Mouse (Mus musculus) heart, embryonic 14.5 days (tissue): ENCODE measurements around the gene Frs3. TPM values are rescaled to one million over a fixed set of nuclear protein-coding genes. Genes with fewer than 3 reads are reported as not detected.

Experiments used
- ATAC-seq: fragments of 200-750 bp; cut with Nextera tagmentation; 2 replicates; pipeline ENCODE4 v1.8.0; 2017; ENCODE audit warnings: low read depth, moderate TSS enrichment; ENCODE audit not compliant: insufficient number of reproducible peaks, insufficient read depth, low FRiP score
- H3K27ac ChIP-seq, 2 experiments: fragments of 200-500 bp in 1 of 2; fragments of 300-500 bp in 1 of 2; sonication (generic) in 1 of 2; replicated peaks in 1 of 2; 2 replicates each; pipeline ENCODE4 v1.5.1; 2012 to 2014; ENCODE audit warnings: low read depth in 2 of 2, low read length in 2 of 2, control low read depth in 1 of 2, mild to moderate bottlenecking in 1 of 2, mixed read lengths in 1 of 2; ENCODE audit not compliant: control insufficient read depth in 1 of 2, insufficient read depth in 1 of 2
- H3K27me3 ChIP-seq: fragments of 300-500 bp; sonication (generic); 2 replicates; pipeline ENCODE4 v1.6.1; 2014; ENCODE audit warnings: mild to moderate bottlenecking, low read length, control low read depth; ENCODE audit not compliant: control insufficient read depth, insufficient read depth
- H3K36me3 ChIP-seq: fragments of 300-500 bp; sonication (generic); 2 replicates; pipeline ENCODE4 v1.6.1; 2014; ENCODE audit warnings: mild to moderate bottlenecking, control low read depth, low read length, mixed read lengths; ENCODE audit not compliant: control insufficient read depth, insufficient read depth
- H3K4me1 ChIP-seq, 2 experiments: fragments of 200-500 bp in 1 of 2; fragments of 300-500 bp in 1 of 2; sonication (generic) in 1 of 2; 2 replicates each; pipeline ENCODE4 v1.6.1; 2012 to 2014; ENCODE audit warnings: low read length in 2 of 2, control low read depth in 1 of 2, mixed read lengths in 1 of 2; ENCODE audit not compliant: control insufficient read depth in 2 of 2, insufficient read depth in 2 of 2
- H3K4me2 ChIP-seq: fragments of 300-500 bp; sonication (generic); 2 replicates; pipeline ENCODE4 v1.6.1; 2014; ENCODE audit warnings: mild to moderate bottlenecking, low read length
- H3K4me3 ChIP-seq, 2 experiments: fragments of 200-500 bp in 1 of 2; fragments of 300-500 bp in 1 of 2; sonication (generic) in 1 of 2; 2 replicates each; pipeline ENCODE4 v1.5.1; 2012 to 2014; ENCODE audit warnings: low read length in 2 of 2, mild to moderate bottlenecking in 2 of 2, control low read depth in 1 of 2, low read depth in 1 of 2, moderate library complexity in 1 of 2; ENCODE audit not compliant: control insufficient read depth in 1 of 2, insufficient read depth in 1 of 2
- H3K9ac ChIP-seq: fragments of 300-500 bp; sonication (generic); 2 replicates; pipeline ENCODE4 v1.6.1; 2014; ENCODE audit warnings: mild to moderate bottlenecking, low read length
- H3K9me3 ChIP-seq: fragments of 300-500 bp; sonication (generic); 2 replicates; pipeline ENCODE4 v1.6.1; 2016; ENCODE audit warnings: low read length, control low read depth; ENCODE audit not compliant: control insufficient read depth
- WGBS: fragments of 180-500 bp; shearing (Covaris S2); extraction: QIAGEN DNeasy Blood & Tissue Kit; methylation state at CpG from one replicate; pipeline ENCODE4 v1.1.7; 2014; 5-methylcytosine and 5-hydroxymethylcytosine counted together
- polyA plus RNA-seq: library from polyadenylated mRNA; unstranded; fragments of >200 nt; fragmentation: Nextera tagmentation; extraction: Ambion mirVana; gene quantifications from 2 replicates; pipeline ENCODE4 v1.2.1, GENCODE M21; 2014

Frs3 gene
- polyA plus RNA-seq, 1 experiment from 2014 or later, result 2.8 TPM

DNA sequence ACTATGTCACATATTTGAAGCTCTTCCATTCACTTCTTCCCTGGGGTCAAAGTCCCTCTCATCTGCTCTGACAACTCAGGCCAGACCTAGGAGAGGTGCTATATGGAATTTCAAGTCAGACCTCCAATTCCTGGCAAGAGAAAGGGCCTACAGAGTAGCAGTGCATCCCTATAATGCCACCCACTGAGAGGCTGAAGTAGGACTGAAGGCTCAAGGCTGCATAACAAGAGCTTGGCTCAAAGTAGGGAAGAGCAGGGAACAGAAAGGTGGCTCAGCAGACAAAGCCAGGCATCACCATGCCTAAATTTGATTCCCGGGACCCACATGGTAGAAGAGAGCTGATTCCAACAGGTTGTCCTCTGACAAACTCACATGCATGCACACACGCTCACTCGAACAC is 2.8 kb downstream of the Frs3 start:
- Histone ChIP-seq H3K4me1 (peaks cover 8 to 20% of the 10 kb centered on the region in 2 experiments), H3K36me3 (peaks cover 2% of the 10 kb centered on the region), H3K27me3 (peaks cover 3% of the 10 kb centered on the region; the same call in 1 of the 2 replicates), H3K9me3 (no peaks in the 10 kb centered on the region), H3K27ac (no peak overlapping the region), H3K4me3 (no peak overlapping the region), H3K4me2 (no peak overlapping the region), H3K9ac (no peak overlapping the region)
- 94% methylated on average over 3 of the region's 3 CpGs for WGBS
- no peak for ATAC-seq

DNA sequence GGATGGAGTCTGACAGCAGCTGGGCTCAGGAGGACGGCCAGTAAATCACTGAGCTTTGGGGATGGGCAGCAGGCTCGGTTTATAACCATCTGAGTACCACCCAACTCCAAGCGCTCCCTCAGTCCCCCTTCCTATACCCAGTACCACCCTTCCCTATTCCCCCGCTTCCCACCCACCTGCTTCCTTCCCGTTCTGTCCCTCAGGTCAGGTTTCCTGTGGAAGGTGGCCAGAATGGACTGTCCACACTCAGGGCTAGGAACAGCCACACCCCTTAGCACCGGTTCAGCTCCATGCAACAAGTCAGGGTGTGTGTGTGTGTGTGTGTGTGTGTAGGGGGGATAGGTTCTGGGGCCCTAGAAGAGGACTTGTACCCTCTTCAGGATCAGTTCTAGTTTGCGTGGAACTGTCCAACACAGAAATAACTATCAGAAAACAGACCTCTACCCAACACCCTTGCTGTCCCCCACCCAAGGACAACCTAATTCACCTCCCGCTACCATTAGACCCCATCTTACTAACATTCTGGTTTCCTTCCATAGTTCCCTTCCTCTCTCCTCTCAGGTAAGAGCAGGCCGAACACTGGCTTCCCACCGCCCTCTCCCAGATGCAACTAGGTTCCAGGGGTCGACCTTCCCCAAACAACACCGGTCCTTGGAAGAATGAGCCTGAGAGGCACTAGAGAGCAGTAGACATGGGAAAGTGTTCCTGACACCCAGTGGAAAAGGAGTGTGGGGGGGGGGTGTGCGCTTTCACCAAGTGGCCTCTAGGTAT is 5.0 kb downstream of the Frs3 start:
- Histone ChIP-seq H3K4me1 (peaks cover 3 to 12% of the 10 kb centered on the region in 2 experiments; a peak in 3 of 4 replicates), H3K36me3 (no peaks in the 10 kb centered on the region; the same call in 1 of the 2 replicates), H3K4me3 (peak overlapping the region; percentile 77 to 85), H3K9ac (peak overlapping the region; percentile 70), H3K27ac (peak overlapping the region in 1 of 2 experiments; percentile 39; a peak in 2 of 4 replicates), H3K9me3 (no peaks in the 10 kb centered on the region), H3K27me3 (peaks cover 3% of the 10 kb centered on the region; the same call in 1 of the 2 replicates), H3K4me2 (peak overlapping the region; percentile 90)
- 32% methylated on average over 13 of the region's 13 CpGs for WGBS
- ATAC-seq, result no peak

- WGBS, result 0% methylated on average over 3 of the region's 3 CpGs
- no peak for ATAC-seq
- Histone ChIP-seq H3K4me2 (peak within 1 kb of the TSS; percentile 90), H3K36me3 (peaks cover 2% of the 10 kb centered on the region; the same call in 1 of the 2 replicates), H3K27ac (peak within 1 kb of the TSS in 1 of 2 experiments; percentile 39; a peak in 2 of 4 replicates), H3K27me3 (peaks cover 3% of the 10 kb centered on the region; the same call in 1 of the 2 replicates), H3K4me1 (peaks cover 3 to 10% of the 10 kb centered on the region in 2 experiments; a peak in 3 of 4 replicates), H3K9ac (peak within 1 kb of the TSS; percentile 91), H3K4me3 (peak within 1 kb of the TSS; percentile 77 to 85), H3K9me3 (no peaks in the 10 kb centered on the region)
Measured at GRCm38 (mm10) chr17:47694442-47694502, 5.4 kb downstream of the Frs3 start, which contains the start of gene Gm21981. Gene Gm21981 (minus strand): TSS chr17:47694455.

DNA sequence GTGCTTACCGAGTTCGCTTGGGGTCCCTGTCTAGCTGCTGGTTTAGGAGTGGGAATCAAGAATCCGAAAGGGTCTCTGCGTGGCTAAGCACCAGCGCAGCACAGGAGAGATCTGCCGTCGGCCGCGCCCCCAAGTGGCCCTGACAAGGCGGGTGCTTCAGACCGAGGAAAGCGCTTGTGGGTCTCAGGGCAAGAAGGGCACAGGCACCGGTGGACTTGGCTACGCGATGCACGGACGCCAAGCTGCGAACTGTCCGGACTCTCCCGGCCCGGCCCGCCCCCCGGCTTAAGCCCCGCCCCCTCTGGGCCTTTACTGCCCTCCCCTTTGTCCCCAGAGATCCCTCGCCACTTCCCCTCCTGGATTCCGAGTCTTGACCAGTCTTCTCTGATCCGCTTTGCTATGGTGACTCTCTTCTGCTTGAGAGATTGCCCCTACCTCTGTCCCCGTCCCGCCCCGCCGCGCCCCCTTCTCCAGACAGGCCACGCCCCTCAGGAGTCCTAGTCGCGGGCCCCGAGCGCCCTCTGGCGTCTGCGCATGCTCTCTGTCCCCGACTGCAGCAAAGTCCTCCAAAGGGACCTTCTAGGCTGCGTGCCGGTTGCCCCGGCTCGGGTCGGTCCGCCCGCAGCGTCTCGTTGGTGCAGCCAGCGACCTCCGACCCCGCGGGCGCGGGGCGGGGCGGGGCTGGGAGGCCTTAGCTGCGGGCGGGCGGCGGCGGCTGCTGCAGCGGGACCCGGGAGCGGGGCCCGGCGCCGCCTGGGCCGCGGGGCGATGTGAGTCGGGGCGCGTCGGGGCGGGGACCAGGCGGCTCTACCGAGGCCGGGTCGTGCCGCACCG is 5.9 kb downstream of the Frs3 start, which contains the start of gene Prickle4:
Gene Prickle4, minus strand, starts transcription at position 234 of the 834 bp plus-strand sequence.
- peaks cover 6% of the 10 kb centered on the region for H3K36me3 ChIP-seq
- WGBS, result under 1% methylated on average over 79 of the region's 82 CpGs
- H3K4me2 ChIP-seq, result peak within 1 kb of the TSS; percentile 90
- peak within 1 kb of the TSS; percentile 77 to 85 for H3K4me3 ChIP-seq
- H3K27ac ChIP-seq, result peak within 1 kb of the TSS in 1 of 2 experiments; percentile 39; a peak in 2 of 4 replicates
- peak within 1 kb of the TSS; percentile 91 for H3K9ac ChIP-seq
- peak; percentile 89 for ATAC-seq
- H3K4me1 ChIP-seq, result peaks cover 3 to 7% of the 10 kb centered on the region in 2 experiments; a peak in 3 of 4 replicates
- no peaks in the 10 kb centered on the region for H3K9me3 ChIP-seq
- H3K27me3 ChIP-seq, result peaks cover 3% of the 10 kb centered on the region; the same call in 1 of the 2 replicates

DNA sequence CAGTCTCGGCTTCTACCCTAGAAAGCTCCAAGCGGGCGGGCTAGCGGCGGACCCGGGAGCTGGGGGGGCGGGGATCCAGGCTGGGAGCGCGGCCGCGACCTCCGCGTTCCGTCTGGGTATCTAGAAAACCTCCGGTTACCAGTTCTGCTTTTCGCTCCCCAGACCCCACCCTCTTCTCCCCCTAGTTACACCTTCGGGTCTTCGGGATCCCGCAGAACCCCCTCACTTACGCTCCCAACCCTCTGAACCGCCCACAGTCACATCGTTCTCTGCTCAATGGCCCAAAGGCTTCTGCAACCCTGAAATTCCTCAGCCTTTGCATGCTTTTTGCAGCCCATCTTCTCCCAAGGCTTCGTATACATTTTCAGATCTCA is 6.5 kb downstream of the Frs3 start:
- Histone ChIP-seq H3K4me1 (peaks cover 3 to 7% of the 10 kb centered on the region in 2 experiments; a peak in 3 of 4 replicates), H3K9me3 (no peaks in the 10 kb centered on the region), H3K27me3 (no peaks in the 10 kb centered on the region; the same call in 1 of the 2 replicates), H3K9ac (peak overlapping the region; percentile 91), H3K4me2 (peak overlapping the region; percentile 90), H3K36me3 (peaks cover 9% of the 10 kb centered on the region), H3K4me3 (peak overlapping the region; percentile 77 to 85), H3K27ac (peak overlapping the region in 1 of 2 experiments; percentile 39; a peak in 1 of 4 replicates)
- under 1% methylated on average over 18 of the region's 23 CpGs for WGBS
- no peak for ATAC-seq

- no peaks in the 10 kb centered on the region; the same call in none of the 2 replicates for H3K27me3 ChIP-seq
- H3K4me1 ChIP-seq, result peaks cover 8 to 18% of the 10 kb centered on the region in 2 experiments; a peak in 3 of 4 replicates
- no peak overlapping the region for H3K27ac ChIP-seq
- H3K9ac ChIP-seq, result no peak overlapping the region
- H3K4me2 ChIP-seq, result no peak overlapping the region
- WGBS, result 86% methylated on average over 10 of the region's 10 CpGs
- H3K9me3 ChIP-seq, result no peaks in the 10 kb centered on the region
- H3K36me3 ChIP-seq, result peaks cover 30% of the 10 kb centered on the region
- no peak for ATAC-seq
- no peak overlapping the region for H3K4me3 ChIP-seq
Measured at GRCm38 (mm10) chr17:47698156-47698555, 9.3 kb downstream of the Frs3 start.

DNA sequence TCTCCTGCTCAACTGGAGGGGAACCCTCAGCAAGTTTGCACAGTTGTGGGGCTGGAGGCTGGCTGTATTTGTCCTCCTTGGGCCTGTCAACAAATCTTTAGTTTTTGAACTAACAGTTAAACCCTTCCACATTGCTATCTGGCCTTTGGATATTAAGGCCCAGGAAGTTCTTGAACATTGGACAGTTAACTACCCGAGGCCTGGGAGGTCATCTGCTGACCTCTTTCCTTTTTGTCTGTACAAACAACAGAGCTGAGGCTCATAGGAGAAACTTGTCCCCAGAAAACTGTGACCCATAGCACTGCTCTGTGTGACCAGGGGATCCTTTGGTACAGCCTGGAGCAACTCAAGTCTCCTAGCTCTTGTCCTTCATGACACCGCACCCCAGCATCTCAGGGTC is 10.2 kb downstream of the Frs3 start:
- Histone ChIP-seq H3K9me3 (no peaks in the 10 kb centered on the region), H3K4me3 (no peak overlapping the region), H3K27me3 (no peaks in the 10 kb centered on the region; the same call in none of the 2 replicates), H3K36me3 (peaks cover 36% of the 10 kb centered on the region), H3K4me2 (no peak overlapping the region), H3K9ac (no peak overlapping the region), H3K4me1 (peaks cover 9 to 17% of the 10 kb centered on the region in 2 experiments; a peak in 3 of 4 replicates), H3K27ac (no peak overlapping the region)
- no peak for ATAC-seq
- 75% methylated on average over 2 of the region's 2 CpGs for WGBS
